Mouse (Mus musculus) lung, adult 10 weeks (tissue): ENCODE results near the gene Olfr555. TPM values are rescaled to one million over a fixed set of nuclear protein-coding genes. Genes with fewer than 3 reads are reported as not detected.

ENCODE experiments used
- polyA plus RNA-seq: library from polyadenylated mRNA; stranded (reverse); fragments of 350-450 nt; fragmentation: Illumina TruSeq; extraction: RNeasy Lipid Tissue Mini Kit (QIAGEN cat#74804); gene quantifications from one replicate; pipeline ENCODE4 v1.2.3, GENCODE M21; 2014; ENCODE audit warnings: low read depth, low replicate concordance; ENCODE audit not compliant: insufficient read depth

Olfr555 gene
- polyA plus RNA-seq: not detected

DNA sequence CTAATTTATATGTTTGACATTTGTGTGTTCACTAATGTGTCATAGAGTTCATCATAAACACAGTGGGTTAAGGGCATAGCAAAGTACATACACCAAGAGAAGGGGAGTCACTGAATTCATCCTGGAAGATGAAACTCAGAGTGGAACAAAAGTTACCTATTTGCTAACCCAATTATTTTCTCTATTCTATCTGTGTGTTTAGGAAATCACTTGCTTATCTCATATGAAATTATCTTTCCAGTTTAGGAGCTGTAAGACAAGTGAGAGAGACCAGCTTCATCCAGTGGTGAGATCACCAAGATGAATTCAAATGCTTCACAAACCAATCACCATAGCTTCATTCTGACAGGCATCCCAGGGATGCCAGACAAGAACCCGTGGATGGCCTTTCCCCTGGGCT lies at the start of gene Olfr555:
Gene Olfr555 (plus strand): TSS at position 301 of the 400 bp plus-strand sequence.

DNA sequence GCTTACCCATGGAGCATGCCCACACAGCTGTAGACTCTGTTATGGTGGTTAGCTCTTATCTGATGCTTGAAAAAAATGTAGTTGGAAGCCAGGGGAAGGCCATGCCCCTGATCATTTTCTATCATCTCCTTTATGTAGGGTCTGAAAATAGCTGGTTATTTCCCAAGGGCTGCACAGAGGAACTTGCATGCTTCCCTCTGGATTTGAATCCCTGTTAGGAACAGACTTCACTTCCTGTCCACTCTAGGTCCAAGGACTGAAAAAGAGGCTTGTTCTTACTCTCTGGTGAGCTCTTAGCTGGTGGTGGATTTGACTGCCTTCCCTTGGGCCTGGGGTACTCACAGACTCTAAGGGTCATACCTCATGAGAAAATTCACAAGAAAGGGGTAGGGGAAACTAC lies 40.5 kb upstream of the Olfr555 start, which contains the start of gene Olfr553:
Gene Olfr553 (minus strand): TSS at position 101 of the 400 bp plus-strand sequence.

DNA sequence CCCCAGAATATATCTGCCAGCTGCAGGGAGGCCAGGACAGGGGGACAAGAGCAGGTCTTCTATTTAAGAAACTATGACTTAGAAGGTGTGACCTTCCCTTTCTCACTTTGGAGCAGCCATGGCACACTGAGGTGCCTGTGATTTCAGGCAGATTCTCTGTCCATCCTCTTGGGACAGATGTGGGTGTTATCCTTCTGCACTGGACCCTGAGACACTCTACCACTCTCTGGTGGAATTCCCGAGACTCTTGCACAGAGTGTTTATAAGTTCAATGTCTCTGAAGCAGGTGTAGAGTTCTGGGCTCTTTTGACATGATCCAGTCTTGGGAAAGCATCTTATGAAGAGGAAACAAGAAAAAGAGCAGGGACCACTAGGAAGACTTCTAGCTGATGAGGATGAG lies 20.5 kb upstream of the Olfr555 start, which contains the start of gene Olfr554:
Gene Olfr554 (plus strand): TSS at position 301 of the 400 bp plus-strand sequence.

DNA sequence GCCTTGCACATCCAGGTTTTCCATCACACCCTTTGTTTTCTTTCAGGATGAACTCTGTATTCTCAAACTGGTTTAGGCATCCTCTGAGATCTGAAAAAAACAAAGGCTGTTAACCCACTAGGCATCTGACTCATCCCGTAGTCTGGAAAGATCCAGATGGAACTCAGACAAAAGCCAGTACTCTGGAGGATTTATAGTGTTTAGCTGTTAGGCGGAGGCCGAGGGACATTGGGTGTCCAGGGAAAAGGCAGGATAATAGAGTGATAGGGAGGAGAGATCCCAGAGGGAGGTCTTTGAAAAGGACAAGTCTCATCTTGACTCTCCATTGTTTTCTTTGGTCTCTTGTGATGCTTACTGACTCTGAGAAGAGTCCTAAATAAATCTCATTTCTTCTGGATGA lies 6.0 kb downstream of the Olfr555 start, which contains the start of gene Olfr556:
Gene Olfr556 (plus strand): TSS at position 301 of the 400 bp plus-strand sequence.

DNA sequence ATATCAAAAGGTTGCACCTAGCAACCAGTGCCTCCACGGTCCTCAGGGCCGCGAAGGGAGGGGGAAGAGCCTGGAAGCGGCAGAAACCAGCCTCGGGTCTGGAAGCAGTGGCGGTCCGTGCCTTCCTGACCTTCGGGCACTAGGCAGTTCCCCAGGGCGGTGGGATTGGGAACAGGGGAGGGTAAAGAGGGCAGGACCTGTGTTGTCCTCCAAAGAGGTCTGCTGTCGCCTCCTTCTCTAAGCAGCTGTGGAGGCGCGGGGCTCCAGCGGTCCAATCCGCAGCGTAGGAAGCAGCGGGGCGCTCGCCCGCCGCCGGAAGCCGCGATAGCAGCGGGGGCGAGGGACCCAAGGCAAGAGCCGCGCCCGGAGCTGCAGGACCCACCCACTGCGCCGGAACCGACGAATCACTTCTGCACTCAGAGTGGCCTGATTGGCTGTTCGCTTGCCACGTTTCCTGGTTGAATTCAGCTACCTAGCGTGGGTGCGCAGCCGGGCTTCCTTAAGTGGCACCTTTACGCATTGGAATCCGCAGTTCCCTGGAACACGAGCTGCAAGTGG lies 28.4 kb downstream of the Olfr555 start, which contains the start of gene Trim68:
Gene Trim68 (minus strand): TSS at position 384 of the 558 bp plus-strand sequence.

DNA sequence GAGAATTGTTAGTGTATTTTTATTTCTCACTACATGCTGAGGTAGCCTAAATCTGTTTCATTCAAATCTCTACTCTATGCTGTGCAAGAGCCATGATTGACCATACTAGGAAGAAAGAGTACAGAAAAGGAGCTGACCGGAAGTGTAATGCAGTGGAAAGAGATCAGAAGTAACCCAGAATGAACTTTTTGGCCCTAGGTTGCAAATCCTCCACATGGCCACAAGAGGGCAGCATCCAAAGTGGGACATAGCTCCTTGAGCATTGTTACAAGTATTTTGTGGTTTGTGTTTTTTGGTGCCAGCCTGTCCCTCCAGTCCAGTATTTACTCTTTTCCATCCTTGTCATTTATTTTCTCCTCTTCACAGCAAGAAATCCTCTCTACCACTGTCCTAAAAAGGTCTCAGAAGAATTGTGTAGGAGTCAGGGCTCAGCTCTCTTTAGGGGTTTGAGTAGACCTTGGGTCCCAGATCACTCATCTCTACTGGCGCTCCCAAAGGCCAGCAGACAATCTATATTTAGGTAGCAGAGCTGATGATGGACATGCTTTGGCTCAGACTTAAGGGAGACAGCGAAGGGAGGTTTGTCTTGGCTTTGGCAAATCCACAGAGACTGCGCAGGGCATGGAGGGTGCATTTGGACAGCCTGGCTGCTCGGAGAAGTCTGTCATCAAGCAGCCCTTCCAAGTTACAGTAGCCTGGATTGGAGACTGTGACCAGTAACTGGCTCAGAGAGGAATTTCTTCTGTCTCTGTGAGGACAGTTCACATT lies 36.9 kb downstream of the Olfr555 start, which contains the start of gene Olfr557:
Gene Olfr557 (plus strand): TSS at position 553 of the 768 bp plus-strand sequence.

DNA sequence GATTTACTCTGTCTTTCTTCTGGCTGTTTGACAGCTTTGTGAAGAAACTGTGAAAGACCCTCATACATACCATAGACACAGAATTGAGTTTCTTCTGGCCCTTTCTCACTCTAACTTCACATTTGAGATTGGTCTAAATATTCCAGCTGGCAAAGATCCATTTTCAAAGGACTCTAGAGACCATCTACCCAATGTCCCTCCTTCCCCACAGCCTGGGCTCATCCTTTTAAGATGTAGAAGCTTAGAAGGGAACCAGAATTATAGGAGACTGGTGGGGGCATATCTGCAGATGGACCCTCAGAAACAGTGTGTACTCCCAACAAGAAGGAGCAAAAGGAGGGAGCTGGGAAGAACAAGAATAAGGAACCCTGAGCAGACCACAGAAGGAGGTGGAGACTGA lies 43.3 kb downstream of the Olfr555 start, which contains the start of gene Olfr558:
Gene Olfr558 (plus strand): TSS at position 301 of the 400 bp plus-strand sequence.

Other genes with a start within 250 kb of the Olfr555 start
- 16.6 TPM for gene Rrm1, start 217.1 kb upstream of the Olfr555 start, polyA plus RNA-seq
- not detected for gene Olfr543, start 177.1 kb upstream of the Olfr555 start, polyA plus RNA-seq
- gene Olfr544, start 170.5 kb upstream of the Olfr555 start, polyA plus RNA-seq: not detected
- gene Olfr545, start 159.2 kb upstream of the Olfr555 start, polyA plus RNA-seq: not detected
- gene Olfr547, start 124.1 kb upstream of the Olfr555 start, polyA plus RNA-seq: not detected
- gene Olfr548-ps1, start 117.9 kb upstream of the Olfr555 start, polyA plus RNA-seq: not detected
- not detected for gene Olfr549, start 109.0 kb upstream of the Olfr555 start, polyA plus RNA-seq
- gene Trim21, start 93.3 kb upstream of the Olfr555 start, polyA plus RNA-seq: 9.4 TPM
- gene Olfr550, start 87.4 kb upstream of the Olfr555 start, polyA plus RNA-seq: 1.3 TPM
- not detected for gene Olfr551, start 66.9 kb upstream of the Olfr555 start, polyA plus RNA-seq
- not detected for gene Olfr552, start 61.1 kb upstream of the Olfr555 start, polyA plus RNA-seq
- gene Olfr553, start 40.6 kb upstream of the Olfr555 start, polyA plus RNA-seq: not detected
- gene Olfr554, start 20.4 kb upstream of the Olfr555 start, polyA plus RNA-seq: not detected
- not detected for gene Olfr556, start 6.1 kb downstream of the Olfr555 start, polyA plus RNA-seq
- gene Trim68, start 28.5 kb downstream of the Olfr555 start, polyA plus RNA-seq: 7.2 TPM
- not detected for gene Olfr557, start 37.1 kb downstream of the Olfr555 start, polyA plus RNA-seq
- 0.21 TPM for gene Olfr558, start 43.4 kb downstream of the Olfr555 start, polyA plus RNA-seq
- not detected for gene Olfr33, start 60.2 kb downstream of the Olfr555 start, polyA plus RNA-seq
- gene Olfr559, start 68.7 kb downstream of the Olfr555 start, polyA plus RNA-seq: not detected
- not detected for gene Olfr560, start 100.5 kb downstream of the Olfr555 start, polyA plus RNA-seq
- not detected for gene Olfr78, start 100.6 kb downstream of the Olfr555 start, polyA plus RNA-seq
- gene Olfr561, start 112.4 kb downstream of the Olfr555 start, polyA plus RNA-seq: not detected
- gene Olfr564, start 144.7 kb downstream of the Olfr555 start, polyA plus RNA-seq: not detected
- gene Olfr566, start 199.9 kb downstream of the Olfr555 start, polyA plus RNA-seq: not detected
- gene Olfr568, start 218.3 kb downstream of the Olfr555 start, polyA plus RNA-seq: not detected
- gene Olfr569, start 232.1 kb downstream of the Olfr555 start, polyA plus RNA-seq: not detected
- not detected for gene Olfr570, start 235.8 kb downstream of the Olfr555 start, polyA plus RNA-seq